Mouse (Mus musculus) ES-Bruce4 (cell line): ENCODE measurements at regions not wholly inside any gene's neighbourhood (a gene's known extent, or its start where the extent isn't known, plus 50 kb on each side); places are given as distances from the start of the nearest gene placed in this dataset.

Experiments used
- H3K27ac ChIP-seq: 2 replicates; pipeline ENCODE4 v1.5.1; 2012; ENCODE audit warnings: low read length, inconsistent platforms; ENCODE audit not compliant: insufficient read depth
- H3K27me3 ChIP-seq: 2 replicates; pipeline ENCODE4 v1.6.1; 2012; ENCODE audit warnings: mild to moderate bottlenecking, low read length, inconsistent platforms; ENCODE audit not compliant: control insufficient read depth, poor library complexity, insufficient read depth, severe bottlenecking
- H3K36me3 ChIP-seq: 2 replicates; pipeline ENCODE4 v1.6.1; 2012; ENCODE audit warnings: inconsistent platforms, mild to moderate bottlenecking, low read length, moderate library complexity; ENCODE audit not compliant: control insufficient read depth, poor library complexity, insufficient read depth, severe bottlenecking
- H3K4me1 ChIP-seq: one replicate; pipeline ENCODE4 v1.8.1; 2011; ENCODE audit warnings: low read length; ENCODE audit not compliant: control insufficient read depth, insufficient read depth
- H3K4me3 ChIP-seq: 2 replicates; pipeline ENCODE4 v1.5.1; 2011; ENCODE audit warnings: low read depth, mild to moderate bottlenecking, low read length
- H3K9ac ChIP-seq: 2 replicates; pipeline ENCODE4 v1.6.1; 2012; ENCODE audit warnings: low read depth, mild to moderate bottlenecking, inconsistent platforms; ENCODE audit not compliant: poor library complexity, severe bottlenecking
- H3K9me3 ChIP-seq: replicated peaks from 2 replicates; pipeline ENCODE4 v1.6.1; 2012; ENCODE audit warnings: mild to moderate bottlenecking, low read length, inconsistent platforms; ENCODE audit not compliant: control insufficient read depth, poor library complexity, insufficient read depth, severe bottlenecking
- CTCF ChIP-seq: IDR thresholded peaks from one replicate; pipeline ENCODE4 v1.8.1; 2011; ENCODE audit warnings: low read depth, low read length
- EP300 ChIP-seq: IDR thresholded peaks from 2 replicates; pipeline ENCODE4 v1.6.1; 2011; ENCODE audit warnings: low read depth, low read length; ENCODE audit not compliant: insufficient read depth
- POLR2A ChIP-seq: IDR thresholded peaks from one replicate; pipeline ENCODE4 v1.8.1; 2011; ENCODE audit warnings: low read length; ENCODE audit not compliant: insufficient read depth

- no peak overlapping the region for H3K9ac ChIP-seq
- H3K9me3 ChIP-seq: peaks cover 64% of the 10 kb centered on the region
- no peak overlapping the region for H3K27ac ChIP-seq
- no peaks in the 10 kb centered on the region for H3K36me3 ChIP-seq
- no peak for TF ChIP-seq POLR2A
- TF ChIP-seq EP300: no peak
- TF ChIP-seq CTCF: no peak
- H3K27me3 ChIP-seq: no peaks in the 10 kb centered on the region
- H3K4me1 ChIP-seq: no peaks in the 10 kb centered on the region
- no peak overlapping the region for H3K4me3 ChIP-seq
Observed at GRCm38 (mm10) chr14:45737966-45738365, 80.0 kb upstream of the Ddhd1 start.

- no peaks in the 10 kb centered on the region for H3K27me3 ChIP-seq
- no peaks in the 10 kb centered on the region for H3K36me3 ChIP-seq
- H3K4me1 ChIP-seq: no peaks in the 10 kb centered on the region
- H3K9me3 ChIP-seq: peaks cover 52% of the 10 kb centered on the region
- no peak overlapping the region for H3K9ac ChIP-seq
- H3K4me3 ChIP-seq: no peak overlapping the region
- H3K27ac ChIP-seq: no peak overlapping the region
- TF ChIP-seq POLR2A: no peak
- TF ChIP-seq EP300: no peak
- no peak for TF ChIP-seq CTCF
Observed at GRCm38 (mm10) chr14:45739638-45740037, 81.7 kb upstream of the Ddhd1 start.

GRCm38 (mm10) chr14:45740662-45741061 lies 82.7 kb upstream of the Ddhd1 start:
- Histone ChIP-seq H3K36me3 (no peaks in the 10 kb centered on the region), H3K9ac (no peak overlapping the region), H3K27me3 (no peaks in the 10 kb centered on the region), H3K27ac (no peak overlapping the region), H3K9me3 (peaks cover 42% of the 10 kb centered on the region), H3K4me1 (no peaks in the 10 kb centered on the region), H3K4me3 (no peak overlapping the region)
- TF ChIP-seq POLR2A (no peak), CTCF (no peak), EP300 (no peak)

GRCm38 (mm10) chr14:45746176-45746575 lies 88.2 kb upstream of the Ddhd1 start:
- Histone ChIP-seq H3K4me1 (no peaks in the 10 kb centered on the region), H3K36me3 (no peaks in the 10 kb centered on the region), H3K9ac (no peak overlapping the region), H3K9me3 (peaks cover 16% of the 10 kb centered on the region), H3K27ac (no peak overlapping the region), H3K4me3 (no peak overlapping the region), H3K27me3 (no peaks in the 10 kb centered on the region; the same call in 1 of the 2 replicates)
- TF ChIP-seq EP300: no peak
- TF ChIP-seq CTCF: no peak
- TF ChIP-seq POLR2A: no peak

- H3K9me3 ChIP-seq: no peaks in the 10 kb centered on the region; the same call in 1 of the 2 replicates
- H3K4me3 ChIP-seq: no peak overlapping the region
- H3K36me3 ChIP-seq: no peaks in the 10 kb centered on the region
- no peak for TF ChIP-seq CTCF
- TF ChIP-seq POLR2A: no peak
- TF ChIP-seq EP300: no peak
- no peak overlapping the region for H3K9ac ChIP-seq
- H3K27ac ChIP-seq: no peak overlapping the region
- H3K27me3 ChIP-seq: peaks cover 2% of the 10 kb centered on the region; the same call in 1 of the 2 replicates
- no peaks in the 10 kb centered on the region for H3K4me1 ChIP-seq
Observed at GRCm38 (mm10) chr14:45757376-45757775, 99.4 kb upstream of the Ddhd1 start.

- no peaks in the 10 kb centered on the region; the same call in 1 of the 2 replicates for H3K9me3 ChIP-seq
- TF ChIP-seq POLR2A (no peak), CTCF (no peak), EP300 (no peak)
- H3K4me3 ChIP-seq: no peak overlapping the region
- no peak overlapping the region for H3K9ac ChIP-seq
- no peaks in the 10 kb centered on the region for H3K36me3 ChIP-seq
- no peaks in the 10 kb centered on the region for H3K27me3 ChIP-seq
- no peak overlapping the region for H3K27ac ChIP-seq
- no peaks in the 10 kb centered on the region for H3K4me1 ChIP-seq
Observed at GRCm38 (mm10) chr14:45760890-45761680, 103.1 kb upstream of the Ddhd1 start.
